Mouse (Mus musculus): ENCODE measurements around the gene Trit1. TPM values are rescaled to one million over a fixed set of nuclear protein-coding genes. Genes with fewer than 3 reads are reported as not detected.

Gene Trit1
- polyA plus RNA-seq, 1 experiment from 2014 or later, result 27.6 TPM

DNA sequence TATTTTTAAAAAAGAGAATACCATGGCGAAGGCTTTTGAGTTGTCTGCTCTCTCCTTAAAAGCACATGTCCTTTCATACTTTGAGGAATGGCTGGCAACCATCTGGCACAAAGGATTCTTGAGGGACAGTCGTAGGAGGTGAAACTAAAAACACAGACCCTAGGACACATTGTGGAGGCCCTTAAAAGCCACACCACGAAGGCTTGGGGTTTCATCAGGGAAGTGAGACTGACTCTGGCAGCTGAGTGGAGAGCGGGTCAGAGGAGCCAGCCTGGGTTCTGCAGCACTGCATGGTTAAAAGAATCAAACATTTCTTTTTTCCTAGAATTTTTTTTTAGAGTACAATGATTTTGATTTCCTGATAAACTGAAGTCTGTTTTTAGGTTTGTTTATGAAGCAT, 10.2 kb downstream of the Trit1 start:
- Histone ChIP-seq H3K36me3 (peaks cover 49% of the 10 kb centered on the region), H3K4me3 (replicated peaks) (no peak overlapping the region)
- 86% methylated on average over 4 of the region's 4 CpGs for WGBS

GRCm38 (mm10) chr4:123034841-123035240, 18.4 kb downstream of the Trit1 start:
- no peak for ATAC-seq
- no peaks in the 10 kb centered on the region for H3K27me3 ChIP-seq

More for the DNA sequence above, 10.2 kb downstream of the Trit1 start:
- H3K9me3 ChIP-seq, result no peaks in the 10 kb centered on the region
- no peak overlapping the region for H3K4me2 ChIP-seq (replicated peaks)
- no peaks in the 10 kb centered on the region for H3K27me3 ChIP-seq
- no peak overlapping the region for H3K9ac ChIP-seq (replicated peaks)
- no peak overlapping the region for H3K27ac ChIP-seq
- no peak for ATAC-seq
- H3K4me1 ChIP-seq (replicated peaks), result peaks cover 15% of the 10 kb centered on the region

DNA sequence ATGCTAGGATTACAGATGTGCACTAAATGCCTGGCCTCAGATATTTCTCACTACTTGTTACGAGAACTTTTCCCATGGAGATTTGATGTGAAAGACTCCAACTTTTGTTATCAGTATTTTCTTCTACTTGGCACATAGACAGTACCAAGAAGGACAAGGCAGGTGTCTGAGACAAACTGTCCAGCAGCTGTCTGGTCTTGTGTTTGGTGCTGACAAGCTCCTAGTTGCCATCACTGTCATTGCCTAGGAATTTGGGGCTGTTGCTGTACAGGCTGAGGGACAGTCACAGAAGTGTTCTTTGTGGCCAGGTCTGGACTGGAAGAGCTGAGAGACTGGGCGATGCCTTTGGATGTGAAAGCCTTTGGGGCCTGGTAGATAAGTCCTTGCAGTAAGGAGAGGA, 19.2 kb downstream of the Trit1 start:
- H3K9ac ChIP-seq (replicated peaks), result no peak overlapping the region
- H3K4me2 ChIP-seq (replicated peaks), result no peak overlapping the region
- H3K27me3 ChIP-seq, result no peaks in the 10 kb centered on the region
- H3K4me3 ChIP-seq (replicated peaks), result no peak overlapping the region
- no peaks in the 10 kb centered on the region for H3K9me3 ChIP-seq
- no peak for ATAC-seq
- 98% methylated on average over 2 of the region's 2 CpGs for WGBS
- peaks cover 45% of the 10 kb centered on the region for H3K36me3 ChIP-seq
- H3K4me1 ChIP-seq (replicated peaks), result 0 out of 2 replicates have a peak, but pooled peaks cover 5% of the 10 kb centered on the region
- H3K27ac ChIP-seq, result no peak overlapping the region

More at GRCm38 (mm10) chr4:123034841-123035240, 18.4 kb downstream of the Trit1 start:
- Histone ChIP-seq H3K4me3 (replicated peaks) (no peak overlapping the region), H3K27ac (no peak overlapping the region), H3K4me2 (replicated peaks) (no peak overlapping the region), H3K9ac (replicated peaks) (no peak overlapping the region), H3K9me3 (no peaks in the 10 kb centered on the region), H3K4me1 (replicated peaks) (0 out of 2 replicates have a peak, but pooled peaks cover 5% of the 10 kb centered on the region), H3K36me3 (peaks cover 42% of the 10 kb centered on the region)
- WGBS, result 89% methylated on average over 2 of the region's 2 CpGs

DNA sequence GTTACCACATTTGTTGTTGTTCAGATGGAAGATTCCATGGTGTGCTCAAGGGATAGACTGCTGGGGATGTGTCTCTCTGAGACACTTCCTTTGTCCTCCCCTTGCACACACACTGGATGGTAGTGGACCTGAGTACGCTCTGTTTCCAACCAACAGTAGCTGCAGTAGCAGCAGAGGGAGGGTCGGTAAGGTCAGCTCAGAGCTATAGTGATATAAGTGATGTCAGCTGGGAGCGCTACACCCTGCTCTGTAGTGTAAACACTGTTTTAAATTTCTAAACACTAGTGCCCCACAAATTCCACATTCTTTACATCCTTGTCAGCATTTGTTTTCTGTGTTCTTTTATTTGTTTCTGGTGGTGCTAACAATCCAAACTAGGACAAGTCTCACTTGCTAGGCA, 20.3 kb downstream of the Trit1 start:
- H3K27me3 ChIP-seq, result no peaks in the 10 kb centered on the region
- ATAC-seq, result no peak
- H3K9ac ChIP-seq (replicated peaks), result no peak overlapping the region
- H3K4me1 ChIP-seq (replicated peaks), result 0 out of 2 replicates have a peak, but pooled peaks cover 5% of the 10 kb centered on the region
- no peak overlapping the region for H3K27ac ChIP-seq
- peaks cover 41% of the 10 kb centered on the region for H3K36me3 ChIP-seq
- WGBS, result 79% methylated on average over 3 of the region's 3 CpGs
- H3K4me2 ChIP-seq (replicated peaks), result no peak overlapping the region
- no peaks in the 10 kb centered on the region for H3K9me3 ChIP-seq
- H3K4me3 ChIP-seq (replicated peaks), result no peak overlapping the region

- Histone ChIP-seq H3K27me3 (no peaks in the 10 kb centered on the region), H3K4me1 (replicated peaks) (no peaks in the 10 kb centered on the region), H3K36me3 (peaks cover 51% of the 10 kb centered on the region), H3K4me3 (replicated peaks) (no peak overlapping the region), H3K9me3 (no peaks in the 10 kb centered on the region), H3K4me2 (replicated peaks) (no peak overlapping the region), H3K9ac (replicated peaks) (no peak overlapping the region), H3K27ac (no peak overlapping the region)
- WGBS, result 94% methylated on average over 6 of the region's 6 CpGs
- ATAC-seq, result no peak
Measured at GRCm38 (mm10) chr4:123041131-123041530, 24.7 kb downstream of the Trit1 start.

DNA sequence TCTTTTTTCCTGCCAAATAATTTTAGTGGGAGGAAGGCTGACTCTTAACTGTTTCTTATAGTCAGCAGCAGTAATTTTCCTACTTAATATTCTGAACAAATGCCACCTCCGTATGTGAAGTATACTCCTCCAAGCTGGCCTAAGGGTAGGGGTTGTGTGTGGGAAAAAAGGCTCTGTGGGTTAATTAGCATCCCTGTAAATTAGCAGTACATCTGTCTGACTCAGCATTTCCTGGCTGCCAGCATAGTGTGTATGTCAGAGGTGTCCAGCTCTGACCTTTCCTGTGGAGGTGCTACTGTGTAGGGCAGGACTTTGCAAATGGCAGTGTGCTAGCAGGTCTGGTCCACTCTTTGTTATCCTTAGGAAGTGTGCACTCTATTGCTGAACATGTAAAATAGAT, 27.5 kb downstream of the Trit1 start:
- H3K27me3 ChIP-seq, result no peaks in the 10 kb centered on the region
- no peak overlapping the region for H3K4me3 ChIP-seq (replicated peaks)
- H3K4me2 ChIP-seq (replicated peaks), result no peak overlapping the region
- peaks cover 2% of the 10 kb centered on the region; the same call in 1 of the 2 replicates for H3K4me1 ChIP-seq (replicated peaks)
- H3K36me3 ChIP-seq, result peaks cover 73% of the 10 kb centered on the region
- H3K27ac ChIP-seq, result no peak overlapping the region
- no peak for ATAC-seq
- WGBS, result 56% methylated on average over 1 of the region's 1 CpGs
- no peaks in the 10 kb centered on the region for H3K9me3 ChIP-seq
- H3K9ac ChIP-seq (replicated peaks), result no peak overlapping the region

DNA sequence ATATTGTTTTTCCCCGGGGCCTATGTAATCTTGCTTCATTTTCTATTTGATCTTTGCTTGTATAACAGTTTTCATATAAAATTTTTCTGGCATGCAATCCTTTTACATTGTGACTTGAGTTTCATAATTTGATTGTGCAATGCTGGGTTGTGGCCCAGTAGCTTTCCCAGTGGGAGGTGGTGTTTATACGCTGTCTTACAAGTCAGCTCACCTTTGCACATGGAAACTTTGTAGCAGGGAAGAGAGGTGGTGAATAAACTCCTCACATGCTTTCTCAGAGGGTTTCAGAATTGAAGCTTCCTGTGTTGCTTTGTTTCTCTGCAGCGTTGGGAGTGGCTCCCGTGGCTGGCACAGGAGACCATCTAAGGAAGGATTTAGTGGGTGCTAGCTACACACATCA, 28.4 kb downstream of the Trit1 start:
- ATAC-seq, result no peak
- Histone ChIP-seq H3K9ac (replicated peaks) (no peak overlapping the region), H3K36me3 (peaks cover 73% of the 10 kb centered on the region), H3K4me3 (replicated peaks) (no peak overlapping the region), H3K4me1 (replicated peaks) (peaks cover 12% of the 10 kb centered on the region), H3K27me3 (no peaks in the 10 kb centered on the region), H3K27ac (no peak overlapping the region), H3K4me2 (replicated peaks) (no peak overlapping the region), H3K9me3 (no peaks in the 10 kb centered on the region)
- WGBS, result 93% methylated on average over 4 of the region's 4 CpGs

- no peak for ATAC-seq
Measured at GRCm38 (mm10) chr4:123046300-123046699, 29.9 kb downstream of the Trit1 start.

DNA sequence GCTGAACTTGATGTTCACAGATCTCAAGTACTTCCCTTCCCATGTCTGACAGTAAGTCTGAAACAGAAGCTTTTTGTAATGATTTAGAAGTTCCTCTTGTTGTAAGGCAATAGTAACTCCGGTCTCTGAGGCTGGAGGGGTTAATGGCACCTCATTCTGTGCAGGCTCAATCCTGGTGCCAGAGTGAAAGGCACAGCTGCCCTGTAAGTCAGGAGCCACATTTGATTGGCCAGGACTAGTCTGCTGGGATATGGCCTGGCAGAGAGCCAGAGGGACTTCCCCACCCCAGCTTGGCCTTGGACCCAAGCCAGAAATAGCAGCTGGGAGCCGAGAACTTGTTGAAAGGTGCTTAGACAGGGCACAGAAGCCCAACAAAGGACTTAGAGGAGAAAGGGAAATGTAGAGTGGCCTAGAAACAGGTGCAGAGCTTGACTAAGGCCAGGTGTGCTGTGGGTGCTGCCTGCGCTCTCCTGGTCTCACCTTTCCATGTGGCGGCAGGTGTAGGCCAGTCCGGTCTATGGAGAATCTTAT, 34.3 kb downstream of the Trit1 start:
- no peaks in the 10 kb centered on the region for H3K27me3 ChIP-seq
- H3K4me2 ChIP-seq (replicated peaks), result no peak overlapping the region
- H3K36me3 ChIP-seq, result peaks cover 89% of the 10 kb centered on the region
- H3K9ac ChIP-seq (replicated peaks), result no peak overlapping the region
- peaks cover 54% of the 10 kb centered on the region for H3K4me1 ChIP-seq (replicated peaks)
- no peaks in the 10 kb centered on the region for H3K9me3 ChIP-seq
- 46% methylated on average over 5 of the region's 5 CpGs for WGBS
- no peak overlapping the region for H3K4me3 ChIP-seq (replicated peaks)
- H3K27ac ChIP-seq, result peak overlapping the region; percentile 75
- peak; percentile 92 for ATAC-seq

More at GRCm38 (mm10) chr4:123046300-123046699, 29.9 kb downstream of the Trit1 start:
- H3K27ac ChIP-seq, result no peak overlapping the region
- 72% methylated on average over 3 of the region's 3 CpGs for WGBS
- H3K4me1 ChIP-seq (replicated peaks), result peaks cover 27% of the 10 kb centered on the region
- no peaks in the 10 kb centered on the region for H3K27me3 ChIP-seq
- peaks cover 76% of the 10 kb centered on the region for H3K36me3 ChIP-seq
- H3K9me3 ChIP-seq, result no peaks in the 10 kb centered on the region
- no peak overlapping the region for H3K9ac ChIP-seq (replicated peaks)
- H3K4me3 ChIP-seq (replicated peaks), result no peak overlapping the region
- no peak overlapping the region for H3K4me2 ChIP-seq (replicated peaks)

DNA sequence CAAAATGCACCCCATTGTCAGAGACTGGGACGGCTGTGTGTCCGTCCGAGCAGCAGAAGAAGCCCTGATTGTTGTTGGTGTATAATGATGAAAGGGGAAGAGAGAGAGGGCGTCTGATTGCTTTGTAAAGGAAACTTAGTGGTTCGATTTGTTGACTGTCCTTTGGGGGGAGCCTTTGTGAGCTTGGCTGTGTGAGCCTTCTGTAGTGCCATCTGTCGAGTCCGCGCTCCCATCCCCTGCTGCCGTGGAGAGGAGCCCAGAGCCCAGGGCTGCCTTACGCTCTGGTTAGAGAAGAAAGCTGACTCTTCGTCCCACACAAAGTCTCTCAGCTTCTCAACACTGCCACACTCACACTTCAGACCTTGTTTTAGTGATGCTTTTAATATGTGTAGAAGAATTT, 36.8 kb downstream of the Trit1 start:
- peak overlapping the region; percentile 81 for H3K27ac ChIP-seq
- peaks cover 87% of the 10 kb centered on the region for H3K36me3 ChIP-seq
- H3K9me3 ChIP-seq, result no peaks in the 10 kb centered on the region
- H3K27me3 ChIP-seq, result no peaks in the 10 kb centered on the region
- ATAC-seq, result peak; percentile 58; the same call in 1 of the 2 replicates
- peaks cover 54% of the 10 kb centered on the region for H3K4me1 ChIP-seq (replicated peaks)
- WGBS, result 16% methylated on average over 11 of the region's 11 CpGs
- no peak overlapping the region for H3K4me2 ChIP-seq (replicated peaks)
- H3K4me3 ChIP-seq (replicated peaks), result no peak overlapping the region
- no peak overlapping the region for H3K9ac ChIP-seq (replicated peaks)

DNA sequence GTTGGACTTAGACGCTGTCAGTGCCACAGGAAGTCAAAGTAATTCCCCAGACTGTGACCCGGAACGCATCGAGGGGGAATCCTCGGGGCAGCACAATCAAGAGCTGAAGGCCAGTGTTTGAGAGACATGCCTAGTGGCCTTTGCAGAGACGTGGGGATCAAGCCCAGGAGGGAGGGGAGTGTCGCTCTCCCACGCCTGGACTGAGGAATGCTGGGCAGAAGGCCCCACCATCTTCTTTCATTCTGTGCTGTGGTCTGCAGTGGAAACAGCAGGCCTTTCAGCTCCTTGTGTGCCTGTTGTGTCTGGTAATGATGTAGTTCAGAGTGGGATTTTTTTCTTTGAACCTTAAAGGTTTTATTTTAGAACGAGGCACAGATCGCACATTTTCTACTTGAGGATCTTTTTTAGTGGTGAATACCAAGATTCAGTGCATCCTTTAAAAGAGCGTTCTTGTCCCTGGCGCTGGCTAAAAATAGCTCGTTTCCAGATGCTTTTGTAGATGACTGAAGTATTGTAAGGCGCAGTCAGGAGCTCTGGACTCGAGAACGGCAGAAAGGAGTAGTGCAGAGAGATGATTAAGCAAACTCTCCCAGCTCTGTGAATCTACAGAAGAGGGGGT, 37.9 kb downstream of the Trit1 start:
- Histone ChIP-seq H3K9ac (replicated peaks) (0 out of 2 replicates have a peak overlapping the region, but pooled peaks have one; percentile 29), H3K9me3 (no peaks in the 10 kb centered on the region), H3K27ac (peak overlapping the region; percentile 60), H3K27me3 (no peaks in the 10 kb centered on the region), H3K36me3 (peaks cover 78% of the 10 kb centered on the region), H3K4me3 (replicated peaks) (no peak overlapping the region), H3K4me1 (replicated peaks) (peaks cover 47% of the 10 kb centered on the region), H3K4me2 (replicated peaks) (no peak overlapping the region)
- ATAC-seq, result no peak
- 68% methylated on average over 16 of the region's 16 CpGs for WGBS

- ATAC-seq, result no peak
- Histone ChIP-seq H3K27ac (no peak overlapping the region), H3K36me3 (peaks cover 55% of the 10 kb centered on the region), H3K4me2 (replicated peaks) (no peak overlapping the region), H3K9me3 (no peaks in the 10 kb centered on the region), H3K4me1 (replicated peaks) (peaks cover 26% of the 10 kb centered on the region), H3K9ac (replicated peaks) (no peak overlapping the region), H3K4me3 (replicated peaks) (no peak overlapping the region), H3K27me3 (no peaks in the 10 kb centered on the region)
- WGBS, result 97% methylated on average over 3 of the region's 3 CpGs
Measured at GRCm38 (mm10) chr4:123056560-123057109, 40.2 kb downstream of the Trit1 start.
